Mouse (Mus musculus): Measurements from ENCODE around the gene Gtf2h4.

DNA sequence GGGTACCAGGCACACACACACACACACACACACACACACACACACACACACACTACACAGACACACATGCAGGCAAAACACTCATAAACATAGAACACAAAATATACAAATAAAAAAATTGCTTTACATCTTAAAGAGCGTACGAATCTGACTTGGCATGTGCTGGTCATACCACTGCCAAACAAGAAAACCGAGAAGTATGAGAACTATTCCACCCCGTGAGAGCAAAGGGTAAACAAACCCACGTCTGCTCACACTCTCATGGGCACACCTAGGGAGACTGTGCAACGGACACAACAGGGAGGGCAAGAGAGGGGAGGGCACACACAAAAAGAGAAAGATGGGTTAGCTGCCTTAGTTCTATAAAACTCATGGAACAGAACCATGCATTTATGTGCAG is 23.2 kb upstream of the Gtf2h4 start:
- no peak for TF ChIP-seq CTCF (IDR thresholded peaks at IDR 0.05; ENCODE audit: low read depth, low read length)
- no peak for TF ChIP-seq POLR2A (IDR thresholded peaks at IDR 0.05; ENCODE audit: insufficient read depth, low read length)
